In the genomic region with DNA sequence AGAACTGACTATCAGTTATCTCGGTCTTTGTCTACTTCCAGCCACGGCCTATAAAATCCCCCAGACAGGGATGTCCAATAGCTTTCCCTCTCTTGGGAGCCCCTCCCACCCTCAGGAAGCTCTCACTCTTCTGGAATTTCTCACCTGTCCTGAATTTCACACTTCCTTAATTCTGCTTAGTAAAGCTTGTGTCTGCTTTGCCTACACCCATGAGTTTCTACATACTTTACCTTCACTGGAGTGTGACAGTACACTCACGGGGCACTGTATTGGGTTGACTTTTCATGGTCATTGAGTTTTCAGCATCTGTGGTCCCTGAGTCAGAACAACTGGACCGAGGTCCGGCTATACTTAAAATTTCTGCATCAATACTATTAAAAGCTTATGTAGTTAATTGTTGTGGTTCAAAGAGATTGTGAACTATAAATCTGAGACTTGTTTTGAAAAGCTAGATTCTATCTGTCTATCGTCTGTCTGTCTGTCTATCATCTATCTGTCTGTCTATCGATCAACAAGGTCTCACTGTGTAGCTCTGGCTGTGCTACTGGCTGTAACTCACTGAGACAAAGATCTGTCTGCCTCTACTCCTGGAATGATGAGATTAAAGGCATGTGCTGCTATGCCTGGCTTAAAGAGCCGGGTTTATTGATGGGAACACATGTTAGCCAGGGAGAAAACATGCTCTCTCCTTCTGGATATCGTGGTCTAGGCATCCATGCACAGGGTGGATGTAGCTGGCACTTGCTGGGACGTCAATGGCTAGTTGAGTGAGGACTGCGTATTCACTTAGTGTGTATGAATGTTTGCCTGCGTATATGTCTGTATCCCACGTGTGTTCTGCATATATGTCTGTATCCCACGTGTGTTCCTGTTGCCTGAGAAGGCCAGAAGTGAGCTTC, we compare ENCODE assay signal across 26 mouse cellular contexts. TPM values are rescaled to one million over a fixed set of nuclear protein-coding genes. Genes with fewer than 3 reads are reported as not detected.
DNase-seq lines count a peak whose midpoint lies in the region; ATAC-seq and TF ChIP-seq lines count a peak whose summit lies in the region.
"Had no signal": no experiment of that assay in that cellular context is flagged by ENCODE, and none has a peak within 500 bp of the region (broad histone marks: within the 10 kb centered on the region; RNA-seq: fewer than 3 reads in every experiment).

No protein-coding gene starts in this region.

- intact Hi-C loops in heart, postnatal 14 days (cut with DNase I), result no loop called here

- WGBS in liver, postnatal 0 days (ENCODE audit: insufficient replicate concordance), result 77% methylated on average over 14 of the region's 14 CpGs

- peak; percentile 50 for ATAC-seq in erythroblast, adult 5-6 weeks (replicated peaks; ENCODE audit: low FRiP score, poor library complexity, severe bottlenecking)
- ATAC-seq in liver, postnatal 0 days, result peak; percentile 40
- ATAC-seq: forebrain, embryonic 16.5 days; midbrain, embryonic 15.5 days had no signal

- H3K27me3 ChIP-seq in liver, postnatal 0 days (ENCODE audit: insufficient read depth, low read length), result no peaks in the 10 kb centered on the region
- H3K27me3 ChIP-seq: CH12.LX; embryonic facial prominence, embryonic 13.5 days; limb, embryonic 12.5 days; midbrain, embryonic 15.5 days; neural tube, embryonic 12.5 days had no signal

- no peak for TF ChIP-seq EP300 in liver, postnatal 0 days (IDR thresholded peaks at IDR 0.05; ENCODE audit: low read depth)

- no peak overlapping the region for H3K4me3 ChIP-seq in liver, postnatal 0 days (ENCODE audit: low read depth, low read length)
- H3K4me3 ChIP-seq: embryonic facial prominence, embryonic 13.5 days; limb, embryonic 12.5 days; midbrain, embryonic 15.5 days; neural tube, embryonic 12.5 days had no signal

- peak; percentile 52 for DNase-seq in kidney, adult 9 months
- no peak for DNase-seq in kidney, postnatal 25 days
- peak; percentile 51 for DNase-seq in kidney, postnatal 14 days
- no peak for DNase-seq in liver, postnatal 0 days
- DNase-seq in urinary bladder, adult 2 months (ENCODE audit: low spot score), result no peak
- no peak for DNase-seq in heart, postnatal 14 days
- no peak for DNase-seq in T-cell, adult 2 months (ENCODE audit: low spot score)
- DNase-seq: adrenal gland, postnatal 10 days; B cell, adult 2 months; cerebellum, adult 18-20 months; cerebellum, postnatal 36 days; embryo, embryonic 11 days; gastrocnemius, postnatal 10 days; heart, postnatal 4 days; lung, embryonic 14.5 days; lung, postnatal 36 days; right cerebral cortex, postnatal 25 days; spleen, adult 18-20 months had no signal

- H3K27ac ChIP-seq in liver, postnatal 0 days (ENCODE audit: low read depth), result peak overlapping the region; percentile 0; the same call in 1 of the 2 replicates
- H3K27ac ChIP-seq: embryonic facial prominence, embryonic 13.5 days; hindbrain, embryonic 14.5 days; limb, embryonic 12.5 days; midbrain, embryonic 15.5 days; neural tube, embryonic 12.5 days had no signal

- peak overlapping the region; percentile 20; the same call in 1 of the 2 replicates for H3K4me2 ChIP-seq in liver, postnatal 0 days (ENCODE audit: low read depth, low read length)
- H3K4me2 ChIP-seq: embryonic facial prominence, embryonic 13.5 days; hindbrain, embryonic 14.5 days; limb, embryonic 12.5 days; lung, embryonic 14.5 days; midbrain, embryonic 15.5 days; neural tube, embryonic 12.5 days had no signal

- no peaks in the 10 kb centered on the region for H3K9me3 ChIP-seq in liver, postnatal 0 days (ENCODE audit: low read length)
- H3K9me3 ChIP-seq: embryonic facial prominence, embryonic 13.5 days; midbrain, embryonic 15.5 days; neural tube, embryonic 12.5 days had no signal

- H3K4me1 ChIP-seq in liver, postnatal 0 days (ENCODE audit: insufficient read depth), result peaks cover 17% of the 10 kb centered on the region
- H3K4me1 ChIP-seq: midbrain, embryonic 15.5 days had no signal

- TF ChIP-seq CTCF in liver, postnatal 0 days (IDR thresholded peaks at IDR 0.05; ENCODE audit: low read depth), result no peak

- no peaks in the 10 kb centered on the region for H3K36me3 ChIP-seq in liver, postnatal 0 days (replicated peaks; ENCODE audit: insufficient read depth, low read length)
- H3K36me3 ChIP-seq: midbrain, embryonic 15.5 days; neural tube, embryonic 12.5 days had no signal

- no peak overlapping the region for H3K9ac ChIP-seq in liver, postnatal 0 days (replicated peaks)
- H3K9ac ChIP-seq: embryonic facial prominence, embryonic 13.5 days; hindbrain, embryonic 14.5 days; limb, embryonic 12.5 days; lung, embryonic 14.5 days; midbrain, embryonic 15.5 days; neural tube, embryonic 12.5 days had no signal

RNA-seq across cellular contexts. Expression of gene Arl15, which starts 48.4 kb away (rescaled TPM):
- 1.3 and 7.3 TPM in 2 replicates for total RNA-seq in erythroblast, adult 5-6 weeks (2015; ENCODE audit: low replicate concordance)
- 4.0 and 9.0 TPM in 2 replicates for total RNA-seq in erythroblast, adult 5-6 weeks (2017; ENCODE audit: low replicate concordance)
- 1.5 and 1.6 TPM in 2 replicates for polyA plus RNA-seq in liver, postnatal 0 days (2015; fragmentation: Nextera tagmentation; extraction: Ambion mirVana)
- polyA plus RNA-seq in urinary bladder, adult 2 months (2012; rRNA removed), result 2.8 and 6.9 TPM in 2 replicates
- total RNA-seq in heart, postnatal 14 days (2021), result 10 to 100 TPM; 11.9 to 14.7 TPM

Comparison
In these comparisons a context has a peak if more than half of its experiments do, and no peak if none do; other contexts are left out.
1. DNase-seq: peak in kidney, adult 9 months (single experiment) and kidney, postnatal 14 days (single experiment); none in kidney, postnatal 25 days (0 of 2), liver, postnatal 0 days (single experiment), urinary bladder, adult 2 months (single experiment), heart, postnatal 14 days (0 of 2) and T-cell, adult 2 months (single experiment).